Mouse (Mus musculus): ENCODE results near the gene Ifnk.

GRCm38 (mm10) chr4:35154051-35154450, 2.2 kb downstream of the Ifnk start:
- TF ChIP-seq TAL1 (IDR thresholded peaks at IDR 0.05; ENCODE audit: low read length) (no peak), GATA1 (IDR thresholded peaks at IDR 0.05; ENCODE audit: low read length) (no peak)
